Comparison of ENCODE assay signal across 7 mouse cellular contexts in the genomic region with DNA sequence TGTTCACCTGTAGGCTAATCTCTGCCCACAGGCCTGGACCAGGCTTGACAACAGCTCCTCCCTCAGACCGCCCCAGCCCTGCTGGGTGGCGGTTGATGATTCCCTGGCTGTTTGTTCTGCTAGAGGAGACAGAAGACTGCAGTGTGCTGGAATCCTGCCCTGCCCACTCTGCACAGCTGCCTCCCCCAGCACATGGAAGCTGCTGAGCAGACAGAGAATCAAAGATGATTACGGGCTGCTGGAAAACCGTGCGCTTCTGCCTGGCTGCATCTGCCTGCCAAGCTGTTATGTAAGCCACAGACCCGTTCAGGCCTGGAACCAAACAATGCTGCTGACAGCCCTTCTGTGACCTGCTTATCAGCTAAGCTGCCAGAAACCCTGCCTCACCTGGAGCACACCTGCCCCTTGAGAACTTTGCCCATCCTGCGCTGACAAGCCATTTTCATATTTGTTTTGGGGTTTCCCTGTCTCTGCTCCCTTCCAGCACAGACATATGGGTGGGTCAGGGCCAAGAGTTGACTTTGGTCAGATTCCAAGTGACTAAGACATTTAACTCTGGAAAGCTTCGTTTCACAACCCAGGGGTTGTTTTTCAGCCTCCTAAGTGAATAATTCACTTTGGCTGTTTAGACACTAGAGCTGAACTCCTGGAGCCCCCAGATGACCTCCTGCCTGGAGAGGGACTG. TPM values are rescaled to one million over a fixed set of nuclear protein-coding genes. Genes with fewer than 3 reads are reported as not detected.
DNase-seq lines count a peak whose midpoint lies in the region; ATAC-seq lines count a peak whose summit lies in the region.

No protein-coding gene starts in this region.

- H3K4me1 ChIP-seq in forebrain, embryonic 11.5 days (replicated peaks; ENCODE audit: control insufficient read depth, insufficient read depth, low read length): no peaks in the 10 kb centered on the region
- H3K4me1 ChIP-seq in heart, embryonic 14.5 days (ENCODE audit: control insufficient read depth in 2 of 2, insufficient read depth in 2 of 2, low read length in 2 of 2): peaks cover 8 to 11% of the 10 kb centered on the region in 2 experiments
- peaks cover 13% of the 10 kb centered on the region for H3K4me1 ChIP-seq in neural tube, embryonic 13.5 days (replicated peaks)

- no peak overlapping the region for H3K27ac ChIP-seq in forebrain, embryonic 11.5 days (ENCODE audit: low read depth, low read length)
- H3K27ac ChIP-seq in heart, embryonic 14.5 days (replicated peaks in 1 of 2; ENCODE audit: control insufficient read depth in 1 of 2, insufficient read depth in 1 of 2, low read depth in 2 of 2, low read length in 2 of 2): 0 out of 4 replicates have a peak overlapping the region, but pooled peaks of 1 of the 2 experiments have one; percentile 19
- peak overlapping the region; percentile 68 for H3K27ac ChIP-seq in neural tube, embryonic 13.5 days (replicated peaks)

- no peak overlapping the region for H3K4me2 ChIP-seq in forebrain, embryonic 11.5 days (ENCODE audit: low read depth, low read length, severe bottlenecking)
- peak overlapping the region; percentile 24 for H3K4me2 ChIP-seq in heart, embryonic 14.5 days (ENCODE audit: low read length)
- no peak overlapping the region for H3K4me2 ChIP-seq in neural tube, embryonic 13.5 days

- H3K4me3 ChIP-seq in forebrain, embryonic 11.5 days (ENCODE audit: low read depth, low read length): no peak overlapping the region
- H3K4me3 ChIP-seq in heart, embryonic 14.5 days (ENCODE audit: control insufficient read depth in 1 of 2, insufficient read depth in 1 of 2, low read depth in 1 of 2, low read length in 2 of 2): no peak overlapping the region
- H3K4me3 ChIP-seq in neural tube, embryonic 13.5 days: no peak overlapping the region

- 48% methylated on average over 8 of the region's 8 CpGs for WGBS in forebrain, embryonic 11.5 days
- WGBS in heart, embryonic 14.5 days: 15% methylated on average over 8 of the region's 8 CpGs
- 29% methylated on average over 8 of the region's 8 CpGs for WGBS in neural tube, embryonic 13.5 days

- peak; percentile 53 for DNase-seq in forebrain, embryonic 11.5 days (ENCODE audit: low spot score)
- peak; percentile 87 for DNase-seq in kidney, postnatal 10 days
- DNase-seq in liver: peak; percentile 49
- DNase-seq in urinary bladder, adult 2 months (ENCODE audit: low spot score): peak; percentile 42

- ATAC-seq in cerebellum, adult (ENCODE audit: insufficient number of reproducible peaks, low FRiP score, low TSS enrichment): peak; percentile 84
- ATAC-seq in forebrain, embryonic 11.5 days (replicated peaks; ENCODE audit: low FRiP score): peak; percentile 73
- peak; percentile 81 for ATAC-seq in heart, embryonic 14.5 days (ENCODE audit: insufficient number of reproducible peaks, insufficient read depth, low FRiP score, low read depth)
- ATAC-seq in neural tube, embryonic 13.5 days (ENCODE audit: low read depth): peak; percentile 94

- H3K9me3 ChIP-seq in forebrain, embryonic 11.5 days (ENCODE audit: control insufficient read depth, low read length): no peaks in the 10 kb centered on the region
- H3K9me3 ChIP-seq in heart, embryonic 14.5 days (ENCODE audit: control insufficient read depth, low read length): no peaks in the 10 kb centered on the region
- no peaks in the 10 kb centered on the region for H3K9me3 ChIP-seq in neural tube, embryonic 13.5 days

- H3K27me3 ChIP-seq in forebrain, embryonic 11.5 days (ENCODE audit: control insufficient read depth, insufficient read depth, low read length): no peaks in the 10 kb centered on the region
- H3K27me3 ChIP-seq in heart, embryonic 14.5 days (ENCODE audit: control insufficient read depth, insufficient read depth, low read length): no peaks in the 10 kb centered on the region
- H3K27me3 ChIP-seq in neural tube, embryonic 13.5 days: no peaks in the 10 kb centered on the region

- H3K9ac ChIP-seq in forebrain, embryonic 11.5 days (ENCODE audit: low read length): no peak overlapping the region
- no peak overlapping the region for H3K9ac ChIP-seq in heart, embryonic 14.5 days (ENCODE audit: low read length)
- H3K9ac ChIP-seq in neural tube, embryonic 13.5 days: 0 out of 2 replicates have a peak overlapping the region, but pooled peaks have one; percentile 31

- no peaks in the 10 kb centered on the region for H3K36me3 ChIP-seq in forebrain, embryonic 11.5 days (ENCODE audit: control insufficient read depth, insufficient read depth, low read length)
- no peaks in the 10 kb centered on the region for H3K36me3 ChIP-seq in heart, embryonic 14.5 days (ENCODE audit: control insufficient read depth, insufficient read depth, low read length)
- H3K36me3 ChIP-seq in neural tube, embryonic 13.5 days: no peaks in the 10 kb centered on the region

RNA-seq across cellular contexts. Expression of gene Zfp648, which starts 50.7 kb away (rescaled TPM):
- not detected in 2 replicates for polyA plus RNA-seq in forebrain, embryonic 11.5 days (2014; fragmentation: Nextera tagmentation; extraction: Ambion mirVana)
- 0.13 TPM in 1 of 2 replicates, not detected in the other for polyA plus RNA-seq in heart, embryonic 14.5 days (2014; fragmentation: Nextera tagmentation; extraction: Ambion mirVana)
- 0.36 and 0.39 TPM in 2 replicates for polyA plus RNA-seq in neural tube, embryonic 13.5 days (2015; fragmentation: Nextera tagmentation; extraction: Ambion mirVana)
- not detected in 2 replicates for polyA plus RNA-seq in urinary bladder, adult 2 months (2012; rRNA removed)
